Mouse (Mus musculus): ENCODE measurements around the gene Cbfb. TPM values are rescaled to one million over a fixed set of nuclear protein-coding genes. Genes with fewer than 3 reads are reported as not detected.

Gene Cbfb
- polyA plus RNA-seq, 1 experiment from 2014 or later = 34.7 TPM

GRCm38 (mm10) chr8:105155091-105155745 is 15.3 kb upstream of the Cbfb start:
- no peak for ATAC-seq (ENCODE audit: low FRiP score, low TSS enrichment)

GRCm38 (mm10) chr8:105157555-105157954 is 12.9 kb upstream of the Cbfb start:
- Histone ChIP-seq H3K27ac (replicated peaks; ENCODE audit: low read depth, low read length) (no peak overlapping the region), H3K9ac (replicated peaks; ENCODE audit: low read length) (no peak overlapping the region), H3K27me3 (ENCODE audit: control insufficient read depth, insufficient read depth, low read length) (no peaks in the 10 kb centered on the region), H3K4me3 (replicated peaks; ENCODE audit: low read depth, low read length) (no peak overlapping the region), H3K4me2 (ENCODE audit: low read length) (no peak overlapping the region), H3K9me3 (ENCODE audit: control insufficient read depth, low read length) (no peaks in the 10 kb centered on the region), H3K36me3 (ENCODE audit: control insufficient read depth, insufficient read depth, low read length) (no peaks in the 10 kb centered on the region), H3K4me1 (ENCODE audit: control insufficient read depth, insufficient read depth, low read length) (peaks cover 9% of the 10 kb centered on the region)
- WGBS = 58% methylated on average over 10 of the region's 10 CpGs
- DNase-seq (no peak), ATAC-seq (ENCODE audit: low FRiP score, low TSS enrichment) (no peak)

More at GRCm38 (mm10) chr8:105155091-105155745, 15.3 kb upstream of the Cbfb start:
- Histone ChIP-seq H3K4me2 (ENCODE audit: low read length) (no peak overlapping the region), H3K9me3 (ENCODE audit: control insufficient read depth, low read length) (no peaks in the 10 kb centered on the region), H3K9ac (replicated peaks; ENCODE audit: low read length) (no peak overlapping the region), H3K27me3 (ENCODE audit: control insufficient read depth, insufficient read depth, low read length) (no peaks in the 10 kb centered on the region), H3K27ac (replicated peaks; ENCODE audit: low read depth, low read length) (no peak overlapping the region), H3K36me3 (ENCODE audit: control insufficient read depth, insufficient read depth, low read length) (no peaks in the 10 kb centered on the region), H3K4me3 (replicated peaks; ENCODE audit: low read depth, low read length) (no peak overlapping the region), H3K4me1 (ENCODE audit: control insufficient read depth, insufficient read depth, low read length) (peaks cover 11% of the 10 kb centered on the region)
- 89% methylated on average over 6 of the region's 6 CpGs for WGBS
- no peak for DNase-seq

DNA sequence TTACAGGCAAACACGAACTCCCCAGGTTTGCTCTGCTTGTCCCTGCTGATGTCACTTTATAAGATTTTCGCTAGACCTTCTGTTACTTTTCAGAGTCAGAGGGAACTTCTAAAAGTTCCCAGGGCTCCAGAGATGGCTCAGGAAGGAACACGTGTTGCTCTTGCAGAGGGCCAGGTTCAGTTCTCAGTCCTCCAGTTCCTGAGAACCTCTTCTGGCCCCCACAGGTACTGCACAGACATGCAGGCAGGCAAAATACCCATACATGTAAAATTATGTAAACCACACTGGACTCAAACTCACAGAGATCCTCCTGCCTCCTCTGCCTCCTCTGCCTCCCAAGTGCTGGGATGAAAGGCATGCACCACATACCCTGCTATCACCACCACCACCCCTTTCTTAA is 12.4 kb upstream of the Cbfb start:
- no peak for DNase-seq
- H3K4me2 ChIP-seq (ENCODE audit: low read length) = no peak overlapping the region
- WGBS = 71% methylated on average over 3 of the region's 3 CpGs

GRCm38 (mm10) chr8:105161121-105161652 is 9.3 kb upstream of the Cbfb start:
- 66% methylated on average over 3 of the region's 3 CpGs for WGBS
- Histone ChIP-seq H3K36me3 (ENCODE audit: control insufficient read depth, insufficient read depth, low read length) (no peaks in the 10 kb centered on the region), H3K27ac (replicated peaks; ENCODE audit: low read depth, low read length) (no peak overlapping the region)

More for the DNA sequence above, 12.4 kb upstream of the Cbfb start:
- Histone ChIP-seq H3K36me3 (ENCODE audit: control insufficient read depth, insufficient read depth, low read length) (no peaks in the 10 kb centered on the region), H3K4me3 (replicated peaks; ENCODE audit: low read depth, low read length) (no peak overlapping the region), H3K4me1 (ENCODE audit: control insufficient read depth, insufficient read depth, low read length) (peaks cover 4% of the 10 kb centered on the region; the same call in 1 of the 2 replicates), H3K9me3 (ENCODE audit: control insufficient read depth, low read length) (no peaks in the 10 kb centered on the region), H3K9ac (replicated peaks; ENCODE audit: low read length) (no peak overlapping the region), H3K27ac (replicated peaks; ENCODE audit: low read depth, low read length) (no peak overlapping the region), H3K27me3 (ENCODE audit: control insufficient read depth, insufficient read depth, low read length) (no peaks in the 10 kb centered on the region)
- no peak for ATAC-seq (ENCODE audit: low FRiP score, low TSS enrichment)

DNA sequence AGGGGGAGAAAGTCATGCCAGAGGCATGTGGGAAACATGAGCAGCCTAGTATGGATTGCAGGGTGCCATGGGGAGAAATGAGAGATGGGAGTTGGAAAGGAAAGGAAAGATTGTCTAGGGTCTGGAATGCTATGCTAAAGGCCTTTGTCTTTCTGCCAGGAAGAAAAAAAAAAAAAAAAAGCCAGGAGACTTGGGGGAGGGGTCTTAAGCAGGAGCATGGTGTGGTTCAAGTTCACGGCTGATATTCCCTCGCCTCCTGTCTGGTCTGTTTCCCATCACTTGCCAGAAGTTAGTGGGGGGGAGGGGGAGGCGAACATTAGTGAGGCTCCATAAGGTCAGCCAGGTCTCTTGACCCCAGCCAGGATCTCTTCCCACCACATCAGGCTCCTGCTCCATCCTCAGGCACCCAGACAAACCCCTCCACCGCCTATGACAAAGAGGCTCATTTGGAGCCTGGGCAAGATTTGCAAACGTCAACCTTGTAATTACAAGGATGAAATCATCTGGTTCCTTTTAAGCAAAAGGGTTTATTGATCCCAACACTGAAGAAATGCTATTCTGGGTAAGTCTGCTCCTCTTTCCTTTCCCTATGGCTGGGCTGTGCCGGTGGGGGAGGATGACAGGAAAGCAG is 6.1 kb upstream of the Cbfb start:
- Histone ChIP-seq H3K27me3 (ENCODE audit: control insufficient read depth, insufficient read depth, low read length) (no peaks in the 10 kb centered on the region), H3K4me1 (ENCODE audit: control insufficient read depth, insufficient read depth, low read length) (no peaks in the 10 kb centered on the region), H3K4me2 (ENCODE audit: low read length) (no peak overlapping the region), H3K27ac (replicated peaks; ENCODE audit: low read depth, low read length) (no peak overlapping the region), H3K4me3 (replicated peaks; ENCODE audit: low read depth, low read length) (no peak overlapping the region), H3K36me3 (ENCODE audit: control insufficient read depth, insufficient read depth, low read length) (no peaks in the 10 kb centered on the region), H3K9me3 (ENCODE audit: control insufficient read depth, low read length) (no peaks in the 10 kb centered on the region), H3K9ac (replicated peaks; ENCODE audit: low read length) (no peak overlapping the region)
- DNase-seq = no peak
- 33% methylated on average over 6 of the region's 6 CpGs for WGBS
- ATAC-seq (ENCODE audit: low FRiP score, low TSS enrichment) = no peak

More at GRCm38 (mm10) chr8:105161121-105161652, 9.3 kb upstream of the Cbfb start:
- Histone ChIP-seq H3K27me3 (ENCODE audit: control insufficient read depth, insufficient read depth, low read length) (no peaks in the 10 kb centered on the region), H3K9me3 (ENCODE audit: control insufficient read depth, low read length) (no peaks in the 10 kb centered on the region), H3K4me3 (replicated peaks; ENCODE audit: low read depth, low read length) (no peak overlapping the region), H3K4me1 (ENCODE audit: control insufficient read depth, insufficient read depth, low read length) (no peaks in the 10 kb centered on the region), H3K9ac (replicated peaks; ENCODE audit: low read length) (no peak overlapping the region), H3K4me2 (ENCODE audit: low read length) (no peak overlapping the region)
- DNase-seq (no peak), ATAC-seq (ENCODE audit: low FRiP score, low TSS enrichment) (no peak)

DNA sequence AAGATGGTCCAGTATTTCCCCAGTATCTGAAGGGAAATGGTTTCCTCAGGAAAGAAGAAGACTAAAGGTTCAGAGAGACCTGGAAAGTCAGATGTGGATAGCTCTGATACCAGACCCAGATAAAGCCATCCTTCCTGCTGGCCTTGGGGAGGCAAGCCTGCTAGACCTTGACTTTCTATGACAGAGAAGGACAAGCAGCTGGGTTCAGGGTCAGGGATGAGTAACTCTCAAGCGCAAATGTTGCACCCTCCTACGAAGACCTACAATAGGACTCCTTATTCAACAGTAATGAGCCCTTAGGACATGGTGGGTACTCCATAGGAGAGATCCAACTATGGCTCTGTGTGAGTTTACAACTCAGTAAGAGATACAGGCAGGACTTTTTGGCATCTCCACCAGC is 5.3 kb upstream of the Cbfb start:
- H3K9ac ChIP-seq (replicated peaks; ENCODE audit: low read length) = no peak overlapping the region
- no peaks in the 10 kb centered on the region for H3K27me3 ChIP-seq (ENCODE audit: control insufficient read depth, insufficient read depth, low read length)
- no peak overlapping the region for H3K4me3 ChIP-seq (replicated peaks; ENCODE audit: low read depth, low read length)
- no peaks in the 10 kb centered on the region for H3K9me3 ChIP-seq (ENCODE audit: control insufficient read depth, low read length)
- no peaks in the 10 kb centered on the region for H3K4me1 ChIP-seq (ENCODE audit: control insufficient read depth, insufficient read depth, low read length)
- ATAC-seq (ENCODE audit: low FRiP score, low TSS enrichment) (no peak), DNase-seq (no peak)
- WGBS = 70% methylated on average over 2 of the region's 2 CpGs
- H3K4me2 ChIP-seq (ENCODE audit: low read length) = no peak overlapping the region
- H3K36me3 ChIP-seq (ENCODE audit: control insufficient read depth, insufficient read depth, low read length) = no peaks in the 10 kb centered on the region
- H3K27ac ChIP-seq (replicated peaks; ENCODE audit: low read depth, low read length) = no peak overlapping the region

DNA sequence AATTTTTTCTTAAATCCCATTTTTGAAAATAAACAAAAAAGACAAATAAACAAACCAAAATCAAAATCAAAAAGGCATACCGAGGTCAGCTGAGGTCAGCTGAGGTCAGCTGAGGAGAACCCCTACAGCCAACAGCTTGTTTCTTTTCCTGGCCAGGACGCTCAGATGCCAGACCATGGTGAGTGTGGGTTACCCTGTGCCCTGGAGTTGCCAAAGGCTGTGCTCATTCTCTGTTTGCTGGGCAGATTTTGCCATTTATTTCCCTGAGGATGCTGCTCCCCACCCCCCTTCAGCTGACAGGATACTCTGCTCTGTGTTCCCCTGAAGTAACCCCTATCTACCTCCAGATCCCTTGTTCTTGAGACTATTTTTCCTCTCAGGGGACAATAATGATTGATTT is 3.4 kb upstream of the Cbfb start:
- Histone ChIP-seq H3K9me3 (ENCODE audit: control insufficient read depth, low read length) (no peaks in the 10 kb centered on the region), H3K27me3 (ENCODE audit: control insufficient read depth, insufficient read depth, low read length) (no peaks in the 10 kb centered on the region), H3K4me1 (ENCODE audit: control insufficient read depth, insufficient read depth, low read length) (no peaks in the 10 kb centered on the region; the same call in 1 of the 2 replicates), H3K36me3 (ENCODE audit: control insufficient read depth, insufficient read depth, low read length) (no peaks in the 10 kb centered on the region), H3K27ac (replicated peaks; ENCODE audit: low read depth, low read length) (no peak overlapping the region), H3K9ac (replicated peaks; ENCODE audit: low read length) (no peak overlapping the region), H3K4me3 (replicated peaks; ENCODE audit: low read depth, low read length) (no peak overlapping the region), H3K4me2 (ENCODE audit: low read length) (no peak overlapping the region)
- ATAC-seq (ENCODE audit: low FRiP score, low TSS enrichment) (no peak), DNase-seq (no peak)
- 79% methylated on average over 2 of the region's 2 CpGs for WGBS

GRCm38 (mm10) chr8:105169582-105169981 is 892 bp upstream of the Cbfb start:
- H3K9me3 ChIP-seq (ENCODE audit: control insufficient read depth, low read length) = no peaks in the 10 kb centered on the region
- H3K27me3 ChIP-seq (ENCODE audit: control insufficient read depth, insufficient read depth, low read length) = no peaks in the 10 kb centered on the region
- no peak overlapping the region for H3K27ac ChIP-seq (replicated peaks; ENCODE audit: low read depth, low read length)
- no peaks in the 10 kb centered on the region for H3K36me3 ChIP-seq (ENCODE audit: control insufficient read depth, insufficient read depth, low read length)
- peak overlapping the region; percentile 88 for H3K4me3 ChIP-seq (replicated peaks; ENCODE audit: low read depth, low read length)
- no peak for DNase-seq
- H3K4me2 ChIP-seq (ENCODE audit: low read length) = peak overlapping the region; percentile 69
- H3K9ac ChIP-seq (replicated peaks; ENCODE audit: low read length) = no peak overlapping the region
- H3K4me1 ChIP-seq (ENCODE audit: control insufficient read depth, insufficient read depth, low read length) = no peaks in the 10 kb centered on the region; the same call in 1 of the 2 replicates
- 59% methylated on average over 3 of the region's 3 CpGs for WGBS
- ATAC-seq (ENCODE audit: low FRiP score, low TSS enrichment) = no peak

GRCm38 (mm10) chr8:105170041-105170380 is 463 bp upstream of the Cbfb start:
- H3K27me3 ChIP-seq (ENCODE audit: control insufficient read depth, insufficient read depth, low read length) = no peaks in the 10 kb centered on the region
- H3K36me3 ChIP-seq (ENCODE audit: control insufficient read depth, insufficient read depth, low read length) = no peaks in the 10 kb centered on the region
- no peak for DNase-seq
- no peaks in the 10 kb centered on the region for H3K9me3 ChIP-seq (ENCODE audit: control insufficient read depth, low read length)
- peak overlapping the region; percentile 69 for H3K4me2 ChIP-seq (ENCODE audit: low read length)
- H3K4me3 ChIP-seq (replicated peaks; ENCODE audit: low read depth, low read length) = peak overlapping the region; percentile 88
- H3K9ac ChIP-seq (replicated peaks; ENCODE audit: low read length) = peak overlapping the region; percentile 84; the same call in 1 of the 2 replicates
- ATAC-seq (ENCODE audit: low FRiP score, low TSS enrichment) = peak; percentile 24; the same call in 1 of the 2 replicates
- peak overlapping the region; percentile 87 for H3K27ac ChIP-seq (replicated peaks; ENCODE audit: low read depth, low read length)
- H3K4me1 ChIP-seq (ENCODE audit: control insufficient read depth, insufficient read depth, low read length) = no peaks in the 10 kb centered on the region; the same call in 1 of the 2 replicates
- WGBS = 2% methylated on average over 5 of the region's 5 CpGs

All from midbrain, embryonic 14.5 days (tissue).